Mouse (Mus musculus): ENCODE data around the gene Gm3776. TPM values are rescaled to one million over a fixed set of nuclear protein-coding genes. Genes with fewer than 3 reads are reported as not detected.
"Not testable (repeated sequence)": the region's sequence is repeated elsewhere in the genome, so short reads cannot be mapped to it uniquely, and the experiment has no call there.

Gm3776 gene
- polyA plus RNA-seq, 1 experiment from 2014 or later, result 0.19 TPM

DNA sequence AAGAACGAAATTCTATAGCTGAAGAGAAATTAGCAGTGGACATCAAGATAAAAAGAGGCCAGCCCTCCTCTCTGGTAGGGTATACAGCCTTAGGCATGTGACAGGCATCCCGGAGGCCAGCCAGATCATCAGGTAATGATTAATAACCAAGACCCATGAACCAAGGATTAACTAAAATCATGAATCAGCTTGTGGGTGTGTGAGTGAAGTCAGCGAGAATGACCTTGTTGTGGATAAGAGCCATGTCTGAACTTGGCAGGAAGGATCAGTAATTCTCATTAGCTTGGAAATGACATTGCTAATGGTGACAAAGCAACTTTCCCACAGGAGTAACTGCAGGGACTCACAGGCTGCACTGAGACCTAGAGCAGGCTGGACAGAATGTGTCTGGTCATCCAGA lies 27.3 kb upstream of the Gm3776 start:
- H3K27me3 ChIP-seq; H3K4me3 ChIP-seq; H3K27ac ChIP-seq; H3K4me2 ChIP-seq (replicated peaks); H3K4me1 ChIP-seq; ATAC-seq (ENCODE audit: insufficient number of reproducible peaks, insufficient read depth, low FRiP score, low TSS enrichment); H3K9ac ChIP-seq; H3K9me3 ChIP-seq; H3K36me3 ChIP-seq: not testable (repeated sequence)
- WGBS, result 48% methylated on average over 3 of the region's 3 CpGs

DNA sequence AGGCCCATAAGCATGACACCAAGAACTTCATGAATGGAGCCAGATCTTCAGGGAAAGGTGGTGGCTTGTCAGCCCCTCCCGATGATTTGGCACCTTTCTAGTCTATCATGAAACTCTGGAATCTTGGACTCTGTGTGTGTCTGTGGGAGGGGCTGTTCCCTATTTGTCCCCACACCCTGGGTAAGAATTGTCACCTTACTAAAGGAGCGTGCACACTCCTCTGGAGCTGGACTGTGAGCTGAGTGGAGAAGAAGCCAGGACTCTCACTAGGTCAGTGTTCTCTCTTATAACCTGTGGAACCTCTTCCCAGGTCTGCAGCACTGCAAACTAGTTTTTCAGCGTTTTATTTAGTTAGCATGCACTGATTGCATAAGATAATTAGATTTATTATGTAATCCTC lies 26.5 kb upstream of the Gm3776 start, which contains the start of gene Gsta1:
Gene Gsta1 (plus strand): TSS at position 196 of the 400 bp plus-strand sequence.
- ATAC-seq (ENCODE audit: insufficient number of reproducible peaks, insufficient read depth, low FRiP score, low TSS enrichment); H3K9ac ChIP-seq; H3K36me3 ChIP-seq; H3K4me1 ChIP-seq; H3K27me3 ChIP-seq; H3K27ac ChIP-seq; H3K4me2 ChIP-seq (replicated peaks); H3K4me3 ChIP-seq; H3K9me3 ChIP-seq: not testable (repeated sequence)
- 77% methylated on average over 3 of the region's 3 CpGs for WGBS

DNA sequence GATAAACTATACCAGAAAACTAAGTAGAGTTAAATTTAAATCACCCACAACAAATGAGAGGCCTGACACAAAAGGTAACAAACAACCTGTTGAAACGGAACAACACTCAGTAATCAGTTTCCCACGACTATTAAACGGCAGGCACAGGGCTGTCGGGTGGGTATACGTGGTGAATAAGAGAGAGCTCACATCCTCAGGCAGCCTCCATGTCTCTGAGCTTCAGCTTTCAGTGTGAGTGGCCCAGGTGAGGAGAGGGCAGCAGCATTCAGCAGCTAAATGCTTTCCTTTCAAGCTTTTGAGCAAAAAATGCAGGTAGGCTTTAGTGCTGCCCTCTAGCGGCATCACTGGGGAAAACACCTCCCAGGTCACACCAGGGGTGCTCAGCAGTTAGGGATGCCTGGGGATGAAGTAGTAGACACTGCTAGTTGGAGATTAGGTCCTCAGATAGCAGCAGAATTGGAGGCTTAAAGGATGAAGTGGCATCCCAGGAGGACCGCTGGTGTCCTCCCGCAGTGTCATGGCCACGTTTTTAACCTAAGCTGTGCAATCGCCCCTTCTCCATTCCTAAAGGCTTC lies 23.7 kb upstream of the Gm3776 start:
- WGBS, result no CpG with 5 or more reads among the region's 10 CpGs
- not testable (repeated sequence) for H3K4me1 ChIP-seq; H3K4me2 ChIP-seq (replicated peaks); H3K9ac ChIP-seq; H3K36me3 ChIP-seq; ATAC-seq (ENCODE audit: insufficient number of reproducible peaks, insufficient read depth, low FRiP score, low TSS enrichment); H3K4me3 ChIP-seq; H3K27ac ChIP-seq; H3K9me3 ChIP-seq; H3K27me3 ChIP-seq

DNA sequence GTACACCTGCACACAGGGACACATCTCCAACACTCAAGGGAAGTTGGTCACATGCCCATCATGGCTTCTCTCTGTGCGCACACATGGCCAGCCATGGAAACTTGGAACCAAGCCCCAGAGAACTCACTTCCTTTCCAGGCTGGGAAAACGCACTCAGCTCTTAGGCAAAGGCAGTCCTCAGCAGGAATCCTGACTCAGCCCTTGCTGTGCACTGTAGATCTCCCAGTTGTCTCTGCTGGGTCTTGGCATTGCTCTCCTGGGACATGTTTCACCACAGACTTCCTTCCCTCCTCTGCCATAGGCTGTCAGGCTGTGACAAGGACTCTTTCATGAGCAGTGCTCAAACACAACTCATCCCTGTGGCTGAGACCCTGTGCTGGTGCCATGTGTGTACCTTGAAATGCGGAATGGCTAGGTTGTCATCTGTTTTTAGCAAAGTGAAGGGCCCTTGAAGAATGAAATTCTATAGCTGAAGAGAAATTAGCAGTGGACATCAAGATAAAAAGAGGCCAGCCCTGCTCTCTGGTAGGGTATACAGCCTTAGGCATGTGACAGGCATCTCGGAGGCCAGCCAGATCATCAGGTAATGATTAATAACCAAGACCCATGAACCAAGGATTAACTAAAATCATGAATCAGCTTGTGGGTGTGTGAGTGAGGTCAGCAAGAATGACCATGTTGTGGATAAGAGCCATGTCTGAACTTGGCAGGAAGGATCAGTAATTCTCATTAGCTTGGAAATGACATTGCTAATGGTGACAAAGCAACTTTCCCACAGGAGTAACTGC lies 1.1 kb upstream of the Gm3776 start:
- 69% methylated on average over 4 of the region's 4 CpGs for WGBS
- not testable (repeated sequence) for H3K27me3 ChIP-seq; H3K9me3 ChIP-seq; H3K4me1 ChIP-seq; H3K4me3 ChIP-seq; H3K36me3 ChIP-seq; H3K9ac ChIP-seq; H3K27ac ChIP-seq; H3K4me2 ChIP-seq (replicated peaks); ATAC-seq (ENCODE audit: insufficient number of reproducible peaks, insufficient read depth, low FRiP score, low TSS enrichment)

DNA sequence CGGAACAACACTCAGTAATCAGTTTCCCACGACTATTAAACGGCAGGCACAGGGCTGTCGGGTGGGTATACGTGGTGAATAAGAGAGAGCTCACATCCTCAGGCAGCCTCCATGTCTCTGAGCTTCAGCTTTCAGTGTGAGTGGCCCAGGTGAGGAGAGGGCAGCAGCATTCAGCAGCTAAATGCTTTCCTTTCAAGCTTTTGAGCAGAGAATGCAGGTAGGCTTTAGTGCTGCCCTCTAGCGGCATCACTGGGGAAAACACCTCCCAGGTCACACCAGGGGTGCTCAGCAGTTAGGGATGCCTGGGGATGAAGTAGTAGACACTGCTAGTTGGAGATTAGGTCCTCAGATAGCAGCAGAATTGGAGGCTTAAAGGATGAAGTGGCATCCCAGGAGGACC lies 2.8 kb downstream of the Gm3776 start:
- ATAC-seq (ENCODE audit: insufficient number of reproducible peaks, insufficient read depth, low FRiP score, low TSS enrichment); H3K27me3 ChIP-seq: not testable (repeated sequence)
- WGBS, result 0% methylated on average over 1 of the region's 6 CpGs

DNA sequence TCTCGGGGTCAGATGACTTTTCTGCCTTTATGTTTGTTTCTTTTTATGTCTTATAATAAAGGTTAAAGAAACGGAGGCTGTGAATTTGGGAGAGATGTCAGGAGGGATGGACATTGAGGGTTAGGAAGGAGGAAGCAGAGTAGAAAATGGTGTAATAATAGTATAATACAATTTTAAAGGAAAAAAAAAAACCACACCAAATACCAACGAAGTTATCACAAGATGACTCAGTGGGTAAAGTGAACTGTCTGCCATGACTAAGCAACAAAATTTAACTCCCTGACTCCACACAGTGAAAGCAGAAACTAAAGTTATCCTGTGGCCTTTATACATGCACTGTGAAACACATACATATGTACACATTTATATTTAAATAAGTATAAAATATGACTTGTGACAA lies 14.0 kb downstream of the Gm3776 start:
- H3K36me3 ChIP-seq; H3K4me1 ChIP-seq; H3K27me3 ChIP-seq; H3K27ac ChIP-seq; H3K9me3 ChIP-seq; H3K4me2 ChIP-seq (replicated peaks); H3K9ac ChIP-seq; H3K4me3 ChIP-seq; ATAC-seq (ENCODE audit: insufficient number of reproducible peaks, insufficient read depth, low FRiP score, low TSS enrichment): not testable (repeated sequence)
- WGBS, result 83% methylated on average over 3 of the region's 3 CpGs

More for the DNA sequence above, 2.8 kb downstream of the Gm3776 start:
- not testable (repeated sequence) for H3K9ac ChIP-seq; H3K4me1 ChIP-seq; H3K4me3 ChIP-seq; H3K36me3 ChIP-seq; H3K27ac ChIP-seq; H3K9me3 ChIP-seq; H3K4me2 ChIP-seq (replicated peaks)

DNA sequence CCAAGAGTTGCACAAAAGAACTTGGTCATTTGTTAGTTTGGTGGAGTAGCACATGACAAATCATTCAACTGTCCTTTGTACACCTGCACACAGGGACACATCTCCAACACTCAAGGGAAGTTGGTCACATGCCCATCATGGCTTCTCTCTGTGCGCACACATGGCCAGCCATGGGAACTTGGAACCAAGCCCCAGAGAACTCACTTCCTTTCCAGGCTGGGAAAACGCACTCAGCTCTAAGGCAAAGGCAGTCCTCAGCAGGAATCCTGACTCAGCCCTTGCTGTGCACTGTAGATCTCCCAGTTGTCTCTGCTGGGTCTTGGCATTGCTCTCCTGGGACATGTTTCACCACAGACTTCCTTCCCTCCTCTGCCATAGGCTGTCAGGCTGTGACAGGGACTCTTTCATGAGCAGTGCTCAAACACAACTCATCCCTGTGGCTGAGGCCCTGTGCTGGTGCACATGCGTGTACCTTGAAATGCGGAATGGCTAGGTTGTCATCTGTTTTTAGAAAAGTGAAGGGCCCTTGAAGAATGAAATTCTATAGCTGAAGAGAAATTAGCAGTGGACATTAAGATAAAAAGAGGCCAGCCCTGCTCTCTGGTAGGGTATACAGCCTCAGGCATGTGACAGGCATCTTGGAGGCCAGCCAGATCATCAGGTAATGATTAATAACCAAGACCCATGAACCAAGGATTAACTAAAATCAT lies 25.2 kb downstream of the Gm3776 start:
- H3K27me3 ChIP-seq; H3K36me3 ChIP-seq; H3K4me2 ChIP-seq (replicated peaks); H3K27ac ChIP-seq; H3K9ac ChIP-seq; H3K4me3 ChIP-seq; H3K9me3 ChIP-seq; H3K4me1 ChIP-seq; ATAC-seq (ENCODE audit: insufficient number of reproducible peaks, insufficient read depth, low FRiP score, low TSS enrichment): not testable (repeated sequence)
- WGBS, result 83% methylated on average over 4 of the region's 4 CpGs

DNA sequence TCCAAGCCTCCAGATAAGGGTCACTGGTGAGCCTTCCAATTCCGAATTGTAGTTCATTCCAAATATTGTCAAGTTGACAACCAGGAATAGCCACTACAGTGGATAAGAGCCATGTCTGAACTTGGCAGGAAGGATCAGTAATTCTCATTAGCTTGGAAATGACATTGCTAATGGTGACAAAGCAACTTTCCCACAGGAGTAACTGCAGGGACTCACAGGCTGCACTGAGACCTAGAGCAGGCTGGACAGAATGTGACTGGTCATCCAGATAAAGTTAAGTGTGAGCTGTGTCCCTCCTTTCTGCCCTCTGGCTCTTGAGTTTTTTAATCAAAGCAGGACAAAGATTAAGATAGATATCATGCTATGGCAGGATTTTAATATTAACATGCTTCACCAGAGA lies 32.1 kb downstream of the Gm3776 start:
- not testable (repeated sequence) for H3K9ac ChIP-seq; H3K36me3 ChIP-seq; H3K4me3 ChIP-seq; H3K27me3 ChIP-seq; H3K27ac ChIP-seq; ATAC-seq (ENCODE audit: insufficient number of reproducible peaks, insufficient read depth, low FRiP score, low TSS enrichment); H3K9me3 ChIP-seq; H3K4me1 ChIP-seq; H3K4me2 ChIP-seq (replicated peaks)
- WGBS, result 74% methylated on average over 1 of the region's 1 CpGs

DNA sequence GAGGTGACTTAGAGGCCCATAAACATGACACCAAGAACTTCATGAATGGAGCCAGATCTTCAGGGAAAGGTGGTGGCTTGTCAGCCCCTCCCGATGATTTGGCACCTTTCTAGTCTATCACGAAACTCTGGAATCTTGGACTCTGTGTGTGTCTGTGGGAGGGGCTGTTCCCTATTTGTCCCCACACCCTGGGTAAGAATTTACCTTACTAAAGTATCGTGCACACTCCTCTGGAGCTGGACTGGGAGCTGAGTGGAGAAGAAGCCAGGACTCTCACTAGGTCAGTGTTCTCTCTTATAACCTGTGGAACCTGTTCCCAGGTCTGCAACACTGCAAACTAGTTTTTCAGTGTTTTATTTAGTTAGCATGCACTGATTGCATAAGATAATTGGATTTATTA lies 32.8 kb downstream of the Gm3776 start, which contains the start of gene Gm10639:
Gene Gm10639 (plus strand): TSS at position 201 of the 400 bp plus-strand sequence.
- H3K4me3 ChIP-seq; H3K9ac ChIP-seq; H3K27me3 ChIP-seq; H3K9me3 ChIP-seq; H3K4me1 ChIP-seq; H3K4me2 ChIP-seq (replicated peaks); H3K36me3 ChIP-seq; H3K27ac ChIP-seq; ATAC-seq (ENCODE audit: insufficient number of reproducible peaks, insufficient read depth, low FRiP score, low TSS enrichment): not testable (repeated sequence)
- WGBS, result 89% methylated on average over 3 of the region's 3 CpGs

DNA sequence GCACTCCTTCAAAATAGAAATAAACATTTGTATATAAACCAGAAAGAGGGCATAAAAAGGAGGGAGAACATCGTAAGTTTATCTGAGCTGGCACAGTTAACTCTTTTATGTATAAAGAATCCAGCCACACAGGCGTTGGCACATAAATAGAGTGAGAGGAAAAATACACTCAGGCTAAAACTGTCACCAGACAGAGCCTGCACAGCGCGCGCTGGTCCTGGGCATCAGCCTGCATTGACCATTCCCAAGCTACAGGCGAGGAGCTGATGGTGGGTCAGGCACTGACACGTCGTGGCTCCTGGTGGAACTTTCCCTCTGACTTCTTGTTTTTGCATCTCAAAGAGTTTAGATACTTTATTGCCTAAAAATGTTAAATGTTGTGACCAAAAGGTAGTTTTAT lies 35.5 kb downstream of the Gm3776 start:
- not testable (repeated sequence) for ATAC-seq (ENCODE audit: insufficient number of reproducible peaks, insufficient read depth, low FRiP score, low TSS enrichment); H3K4me3 ChIP-seq; H3K27ac ChIP-seq; H3K36me3 ChIP-seq; H3K27me3 ChIP-seq; H3K4me2 ChIP-seq (replicated peaks); H3K4me1 ChIP-seq; H3K9me3 ChIP-seq; H3K9ac ChIP-seq
- 84% methylated on average over 8 of the region's 8 CpGs for WGBS

DNA sequence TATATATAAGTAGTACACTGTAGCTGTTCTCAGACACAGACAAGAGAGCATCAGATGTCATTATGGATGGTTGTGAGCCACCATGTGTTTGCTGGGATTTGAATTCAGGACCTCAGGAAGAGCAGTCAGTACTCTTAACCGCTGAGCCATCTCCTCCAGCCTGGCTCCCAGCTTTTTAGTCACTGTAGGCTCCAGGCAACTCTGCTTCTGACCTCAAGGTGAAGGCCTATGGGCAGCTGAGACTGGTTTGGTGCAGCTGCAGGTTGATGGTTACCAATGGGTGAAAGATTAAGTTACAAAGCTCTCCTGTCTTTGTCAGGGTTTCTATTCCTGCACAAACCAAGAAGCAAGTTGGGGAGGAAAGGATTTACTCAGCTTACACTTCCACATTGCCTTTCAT lies 36.8 kb downstream of the Gm3776 start:
- H3K4me3 ChIP-seq; H3K27ac ChIP-seq; ATAC-seq (ENCODE audit: insufficient number of reproducible peaks, insufficient read depth, low FRiP score, low TSS enrichment); H3K4me2 ChIP-seq (replicated peaks); H3K9ac ChIP-seq; H3K4me1 ChIP-seq; H3K36me3 ChIP-seq; H3K9me3 ChIP-seq; H3K27me3 ChIP-seq: not testable (repeated sequence)
- 83% methylated on average over 1 of the region's 1 CpGs for WGBS

DNA sequence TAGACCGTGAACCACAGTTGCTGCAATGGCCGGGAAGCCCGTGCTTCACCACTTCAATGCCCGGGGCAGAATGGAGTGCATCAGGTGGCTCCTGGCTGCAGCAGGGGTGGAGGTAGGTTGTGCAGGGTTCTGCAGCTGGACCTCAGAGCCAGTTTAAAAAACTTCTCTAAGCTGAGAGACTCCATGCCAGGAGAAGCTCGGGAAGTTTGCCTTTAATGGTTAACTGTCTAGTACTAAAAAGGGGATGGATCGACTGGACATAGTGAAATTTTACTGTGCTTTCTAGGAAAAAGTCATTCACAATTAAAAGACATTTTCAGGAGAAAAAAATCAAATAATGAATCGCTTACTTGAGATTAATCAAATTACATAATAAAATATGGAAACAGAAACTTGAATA lies 37.9 kb downstream of the Gm3776 start:
- not testable (repeated sequence) for H3K36me3 ChIP-seq; H3K9ac ChIP-seq; H3K27me3 ChIP-seq; H3K9me3 ChIP-seq; H3K4me3 ChIP-seq; H3K4me2 ChIP-seq (replicated peaks); ATAC-seq (ENCODE audit: insufficient number of reproducible peaks, insufficient read depth, low FRiP score, low TSS enrichment); H3K27ac ChIP-seq; H3K4me1 ChIP-seq
- 76% methylated on average over 7 of the region's 7 CpGs for WGBS

Data from embryonic facial prominence, embryonic 12.5 days (tissue).